Comparison of ENCODE assay signal across 30 mouse cellular contexts in the genomic region with DNA sequence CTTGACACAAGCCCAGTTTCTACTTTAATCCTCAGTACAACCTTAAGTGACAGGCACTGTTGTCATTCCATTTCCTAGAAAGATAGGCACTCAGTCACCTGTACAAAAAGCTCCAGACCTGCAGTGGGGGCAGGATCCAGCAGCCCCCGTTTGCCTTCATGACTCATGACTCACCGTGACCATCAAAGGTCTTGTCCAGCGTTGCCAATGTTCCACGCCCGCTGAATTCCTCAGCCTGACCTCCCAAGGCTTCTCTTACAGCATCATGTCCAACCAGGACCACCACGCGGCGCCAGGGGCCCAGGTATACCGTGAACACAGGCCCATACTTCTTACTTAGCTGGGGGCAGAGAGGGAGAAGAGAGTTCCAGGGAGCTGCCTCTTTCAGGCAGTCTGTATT. TPM values are rescaled to one million over a fixed set of nuclear protein-coding genes. Genes with fewer than 3 reads are reported as not detected.
A peak's percentile ranks its signal among the peaks of the same experiment; 100 is the strongest.
DNase-seq lines count a peak whose midpoint lies in the region; ATAC-seq lines count a peak whose summit lies in the region.
"Had no signal": no experiment of that assay in that cellular context is flagged by ENCODE, and none has a peak within 500 bp of the region (broad histone marks: within the 10 kb centered on the region; RNA-seq: fewer than 3 reads in every experiment).

No protein-coding gene starts in this region.

- WGBS in stomach, embryonic 15.5 days, result 71% methylated on average over 9 of the region's 9 CpGs

- no peak overlapping the region for H3K9ac ChIP-seq in stomach, embryonic 15.5 days
- H3K9ac ChIP-seq: heart, embryonic 12.5 days; hindbrain, embryonic 15.5 days; liver, embryonic 12.5 days; liver, postnatal 0 days; midbrain, embryonic 15.5 days had no signal

- H3K4me3 ChIP-seq in stomach, embryonic 15.5 days (replicated peaks), result peak overlapping the region; percentile 47
- H3K4me3 ChIP-seq: gastrocnemius, adult 2 months; heart, adult 2 months; heart, embryonic 12.5 days; hindbrain, embryonic 15.5 days; liver, embryonic 12.5 days; midbrain, embryonic 15.5 days had no signal

- no peaks in the 10 kb centered on the region for H3K9me3 ChIP-seq in stomach, embryonic 15.5 days
- H3K9me3 ChIP-seq: heart, embryonic 12.5 days; hindbrain, embryonic 15.5 days; liver, embryonic 12.5 days; midbrain, embryonic 15.5 days had no signal

- peaks cover 7% of the 10 kb centered on the region; the same call in 1 of the 2 replicates for H3K4me1 ChIP-seq in stomach, embryonic 15.5 days

- intact Hi-C loops in heart, postnatal 10 days (cut with DNase I), result no loop called here

- no peak overlapping the region for H3K27ac ChIP-seq in stomach, embryonic 15.5 days
- H3K27ac ChIP-seq: gastrocnemius, adult 2 months; heart, adult 2 months; hindbrain, embryonic 15.5 days; liver, embryonic 12.5 days; macrophage; midbrain, embryonic 15.5 days had no signal

- DNase-seq in heart, adult 11 months, result peak; percentile 89
- DNase-seq in heart, postnatal 10 days, result no peak
- DNase-seq in urinary bladder, postnatal 14 days (ENCODE audit: low spot score), result peak; percentile 23
- no peak for DNase-seq in urinary bladder, postnatal 4 days (ENCODE audit: low spot score in 2 of 2)
- DNase-seq in frontal cortex, adult 2 months (ENCODE audit: extremely low spot score in 1 of 2, low spot score in 1 of 2), result no peak
- DNase-seq: adrenal gland, postnatal 14 days; cerebellum, adult 11-12 months; cerebellum, postnatal 10 days; gastrocnemius, adult 2 months; gastrocnemius, postnatal 36 days; heart, adult 2 months; kidney, adult 11 months; kidney, postnatal 10 days; layer of hippocampus, postnatal 36 days; left cerebral cortex, postnatal 4 days; liver, postnatal 0 days; right cerebral cortex, postnatal 25 days; spleen, adult 18-20 months had no signal

- H3K27me3 ChIP-seq in stomach, embryonic 15.5 days (replicated peaks), result no peaks in the 10 kb centered on the region

- H3K4me2 ChIP-seq in stomach, embryonic 15.5 days, result peak overlapping the region; percentile 76
- H3K4me2 ChIP-seq: hindbrain, embryonic 15.5 days; liver, embryonic 12.5 days; midbrain, embryonic 15.5 days had no signal

- H3K36me3 ChIP-seq in stomach, embryonic 15.5 days, result no peaks in the 10 kb centered on the region
- H3K36me3 ChIP-seq: heart, embryonic 12.5 days; hindbrain, embryonic 15.5 days; liver, embryonic 12.5 days; midbrain, embryonic 15.5 days had no signal

- ATAC-seq in stomach, embryonic 15.5 days (ENCODE audit: insufficient read depth, low FRiP score, low read depth), result no peak
- no peak for ATAC-seq in erythroblast, adult 5-6 weeks (replicated peaks; ENCODE audit: low FRiP score, poor library complexity, severe bottlenecking)
- ATAC-seq: forebrain, embryonic 14.5 days; liver, embryonic 12.5 days; liver, postnatal 0 days; lung, postnatal 0 days; midbrain, embryonic 15.5 days had no signal

RNA-seq across cellular contexts. Expression of gene Cyp2s1, which starts 2.0 kb away (rescaled TPM):
- total RNA-seq in heart, postnatal 10 days (2021), result 1 to 10 TPM; 6.1 to 7.0 TPM
- polyA plus RNA-seq in stomach, embryonic 15.5 days (2015; fragmentation: Nextera tagmentation; extraction: Ambion mirVana), result 35.3 and 35.6 TPM in 2 replicates
- total RNA-seq in erythroblast, adult 5-6 weeks (2015; ENCODE audit: low replicate concordance), result not detected in 2 replicates
- not detected in 2 replicates for total RNA-seq in erythroblast, adult 5-6 weeks (2017; ENCODE audit: low replicate concordance)
- 3.3 and 3.6 TPM in 2 replicates for polyA plus RNA-seq in frontal cortex, adult 2 months (2012; rRNA removed)
- total RNA-seq: hematopoietic stem cell, adult 5-6 weeks; megakaryocyte-erythroid progenitor cell, adult 5-6 weeks; MEL had no signal

RNA-seq across cellular contexts. Expression of gene Axl, which starts 26.2 kb away (rescaled TPM):
- total RNA-seq in heart, postnatal 10 days (2021), result 100 to 1,000 TPM; 113 to 139 TPM
- polyA plus RNA-seq in stomach, embryonic 15.5 days (2015; fragmentation: Nextera tagmentation; extraction: Ambion mirVana), result 83.7 and 88.6 TPM in 2 replicates
- total RNA-seq in erythroblast, adult 5-6 weeks (2015; ENCODE audit: low replicate concordance), result 28.2 and 35.7 TPM in 2 replicates
- 20.2 and 22.2 TPM in 2 replicates for total RNA-seq in erythroblast, adult 5-6 weeks (2017; ENCODE audit: low replicate concordance)
- 32.3 and 34.9 TPM in 2 replicates for polyA plus RNA-seq in frontal cortex, adult 2 months (2012; rRNA removed)

Comparison
In these comparisons a context has a peak if more than half of its experiments do, and no peak if none do; other contexts are left out.
1. DNase-seq: peak in heart, adult 11 months (single experiment) and urinary bladder, postnatal 14 days (single experiment); none in heart, postnatal 10 days (0 of 2), urinary bladder, postnatal 4 days (0 of 2) and frontal cortex, adult 2 months (0 of 2).
2. RNA of gene Cyp2s1, which starts 2.0 kb away (total RNA-seq): 6.1 to 7.0 TPM in heart, postnatal 10 days; not detected in erythroblast, adult 5-6 weeks; every median in the first group is over 4 times any median in the second.